Mouse (Mus musculus): ENCODE data around the gene 4930442H23Rik.

DNA sequence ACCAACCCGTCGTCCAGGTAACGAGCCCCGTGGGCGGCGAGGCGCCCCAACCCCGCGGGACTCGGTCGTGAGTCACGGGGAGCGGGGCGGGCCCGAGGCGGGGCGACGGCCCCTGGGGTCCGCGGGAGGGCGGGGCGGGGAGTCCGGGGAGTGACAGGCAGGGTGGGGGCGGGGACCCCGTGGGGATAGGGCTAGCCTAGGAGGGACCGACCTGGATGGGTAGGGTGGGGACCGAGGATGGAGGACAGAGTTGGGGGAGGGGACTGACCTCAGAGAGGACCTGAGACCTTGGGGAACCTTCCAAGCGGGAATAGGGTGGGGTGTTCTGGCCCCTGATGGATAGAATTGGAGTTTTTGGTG, 49.6 kb upstream of the 4930442H23Rik start:
- TF ChIP-seq CTCF (IDR thresholded peaks at IDR 0.05; ENCODE audit: control insufficient read depth, insufficient read depth, insufficient read length), result no peak
- no peak for TF ChIP-seq MAX (IDR thresholded peaks at IDR 0.05)
- TF ChIP-seq FOSL1 (IDR thresholded peaks at IDR 0.05; ENCODE audit: insufficient read depth, low read length, poor library complexity, severe bottlenecking), result no peak
